Mouse (Mus musculus) kidney, postnatal 25 days (tissue): ENCODE data around the gene Mcf2l.
A peak's percentile ranks its signal among the peaks of the same experiment; 100 is the strongest.

Experiments
- DNase-seq, 2 experiments: peaks; one replicate each; pipeline ENCODE4 v3.0.0; 2021; ENCODE audit warnings: mixed read lengths in 2 of 2

Mcf2l gene

DNA sequence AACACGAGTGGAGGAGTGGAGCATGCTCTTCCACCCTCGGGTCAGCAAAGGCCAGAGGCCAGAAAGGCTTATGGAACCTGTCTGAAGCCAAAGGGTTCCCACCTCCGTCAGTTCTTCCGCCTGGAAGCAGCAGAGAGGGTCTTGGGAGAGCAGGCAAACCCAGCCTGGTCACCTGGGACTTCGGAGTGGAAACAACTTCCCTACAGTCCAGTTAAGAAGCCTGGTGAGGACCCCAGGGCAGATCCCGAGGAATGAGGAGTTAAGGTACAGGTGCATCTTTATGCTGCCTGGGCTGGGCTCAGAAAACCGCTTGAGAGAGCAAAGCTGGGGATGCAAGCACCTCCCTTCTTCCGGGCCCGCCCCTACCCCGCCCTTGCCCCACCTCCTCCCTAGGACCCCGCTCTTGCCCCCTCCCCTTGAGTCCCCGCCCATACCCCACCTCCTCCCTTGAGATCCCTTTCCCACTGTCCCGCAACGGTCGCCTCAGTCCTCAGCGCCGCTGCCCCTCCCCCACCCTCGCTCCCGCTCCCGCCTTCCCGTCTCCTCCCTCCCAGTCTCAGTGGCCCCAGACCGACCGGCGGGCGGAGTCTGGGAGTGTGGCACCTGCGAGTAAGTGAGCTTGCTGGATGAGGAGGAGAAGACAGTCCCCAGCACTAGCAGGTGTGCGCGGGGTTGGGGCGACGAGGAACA is at the start of gene Mcf2l:
TSS of gene Mcf2l (plus strand) at position 450 of the 690 bp plus-strand sequence.
- DNase-seq, result peak; percentile 80 to 92

DNA sequence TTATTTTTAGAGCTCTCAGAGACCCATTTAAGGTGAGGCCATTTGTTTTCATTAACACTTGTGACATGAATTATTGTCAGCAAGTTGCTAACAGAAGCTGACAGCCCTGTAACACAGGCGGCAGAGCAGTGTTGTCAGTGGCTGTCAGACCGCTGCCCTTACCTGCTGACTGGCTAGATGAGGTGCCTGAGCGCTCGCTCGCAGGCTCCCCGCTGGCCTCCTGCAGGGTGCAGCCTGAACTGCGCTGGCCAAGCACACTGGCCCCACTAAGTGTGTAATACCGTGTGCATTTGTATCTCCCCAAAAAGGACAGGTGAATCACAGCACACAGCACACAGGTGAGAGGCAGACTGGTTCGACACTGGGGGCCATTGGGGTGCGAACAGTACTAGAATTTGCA is 49.0 kb upstream of the Mcf2l start:
- no peak for DNase-seq

DNA sequence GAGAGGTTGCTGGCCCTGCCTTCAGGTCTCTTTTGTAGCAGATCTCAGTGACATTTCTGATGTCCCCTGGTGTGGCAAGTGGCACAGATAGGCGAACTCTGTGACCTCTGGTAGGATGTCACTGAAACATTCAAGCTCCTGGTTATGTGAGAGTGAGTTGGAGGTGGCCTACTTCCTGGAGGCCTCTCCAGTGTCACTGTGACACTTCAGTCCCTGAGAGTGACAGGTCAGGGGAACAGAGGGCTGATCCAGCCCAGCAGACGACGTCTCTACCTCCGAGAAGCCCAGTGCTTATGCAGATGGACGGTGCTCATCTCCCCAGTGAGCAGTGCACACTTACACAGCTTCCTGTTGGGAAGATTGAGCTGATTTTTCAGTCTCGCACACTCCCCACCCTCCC is 48.4 kb upstream of the Mcf2l start:
- DNase-seq, result no peak

DNA sequence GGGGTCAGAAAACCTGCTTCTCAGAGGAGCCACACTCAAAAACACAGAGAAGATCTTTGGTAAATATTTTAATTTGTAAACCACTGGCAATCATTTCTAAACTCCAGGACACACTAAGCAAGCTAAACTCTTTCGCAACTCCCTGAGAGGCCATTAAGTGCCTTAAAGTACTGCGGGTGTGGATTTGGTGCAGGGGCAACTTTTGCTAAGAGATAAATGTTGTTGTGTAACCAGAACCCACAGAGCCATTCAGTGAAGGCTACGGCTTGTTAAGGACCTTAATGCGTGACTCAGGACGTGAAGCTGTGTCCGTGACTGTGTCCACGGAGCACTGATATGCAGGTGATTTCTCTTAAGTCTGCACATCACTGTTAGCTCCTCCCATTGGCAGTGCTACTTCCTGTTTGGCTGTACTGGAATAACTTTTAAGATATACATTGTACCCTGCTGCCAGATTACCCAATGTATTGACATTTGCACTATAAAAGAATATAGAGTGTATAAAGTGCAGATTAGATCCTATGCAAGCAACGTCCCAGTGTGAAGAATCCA is 47.8 kb upstream of the Mcf2l start:
- no peak for DNase-seq

GRCm38 (mm10) chr8:12827124-12827523 is 46.5 kb upstream of the Mcf2l start:
- no peak for DNase-seq

DNA sequence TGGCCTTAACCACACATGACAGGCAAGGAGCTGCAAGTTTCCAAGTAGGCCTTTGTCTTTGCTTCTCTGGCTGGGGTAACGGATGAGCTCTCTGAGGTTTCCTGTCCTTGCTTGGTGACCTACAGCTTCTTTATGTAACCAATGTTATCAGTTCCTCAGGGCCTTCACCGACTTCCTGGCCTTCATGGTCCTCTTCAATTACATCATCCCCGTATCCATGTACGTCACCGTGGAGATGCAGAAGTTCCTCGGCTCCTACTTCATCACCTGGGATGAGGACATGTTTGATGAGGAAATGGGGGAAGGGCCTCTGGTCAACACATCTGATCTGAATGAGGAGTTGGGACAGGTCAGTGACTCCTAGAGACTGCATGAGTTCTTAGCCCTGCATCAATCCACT is 45.3 kb upstream of the Mcf2l start:
- DNase-seq, result no peak

- DNase-seq, result no peak
Observed at GRCm38 (mm10) chr8:12829381-12829780, 44.2 kb upstream of the Mcf2l start.

GRCm38 (mm10) chr8:12831659-12832589 is 41.7 kb upstream of the Mcf2l start:
- DNase-seq, result no peak

- DNase-seq, result no peak
Observed at GRCm38 (mm10) chr8:12833616-12834015, 40.0 kb upstream of the Mcf2l start.

DNA sequence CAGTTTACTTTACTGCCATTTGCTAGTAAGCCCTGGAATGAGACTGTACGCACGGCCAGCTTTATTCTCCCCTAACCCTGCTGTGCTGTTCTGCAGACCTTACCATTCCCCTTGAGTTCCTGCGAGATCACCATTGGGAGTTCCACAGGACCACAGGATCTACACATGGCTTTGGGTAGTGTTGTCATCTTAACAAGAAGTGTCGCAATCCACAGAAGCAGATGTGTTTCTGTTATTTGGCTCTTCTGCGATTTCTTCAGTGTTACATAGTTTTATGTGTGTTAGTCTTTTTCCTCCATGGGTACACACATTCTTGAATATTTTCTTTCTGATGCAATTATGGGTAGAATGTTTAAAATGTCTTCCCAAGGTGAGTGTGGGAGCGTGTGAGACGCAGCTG is 32.8 kb upstream of the Mcf2l start:
- no peak for DNase-seq

DNA sequence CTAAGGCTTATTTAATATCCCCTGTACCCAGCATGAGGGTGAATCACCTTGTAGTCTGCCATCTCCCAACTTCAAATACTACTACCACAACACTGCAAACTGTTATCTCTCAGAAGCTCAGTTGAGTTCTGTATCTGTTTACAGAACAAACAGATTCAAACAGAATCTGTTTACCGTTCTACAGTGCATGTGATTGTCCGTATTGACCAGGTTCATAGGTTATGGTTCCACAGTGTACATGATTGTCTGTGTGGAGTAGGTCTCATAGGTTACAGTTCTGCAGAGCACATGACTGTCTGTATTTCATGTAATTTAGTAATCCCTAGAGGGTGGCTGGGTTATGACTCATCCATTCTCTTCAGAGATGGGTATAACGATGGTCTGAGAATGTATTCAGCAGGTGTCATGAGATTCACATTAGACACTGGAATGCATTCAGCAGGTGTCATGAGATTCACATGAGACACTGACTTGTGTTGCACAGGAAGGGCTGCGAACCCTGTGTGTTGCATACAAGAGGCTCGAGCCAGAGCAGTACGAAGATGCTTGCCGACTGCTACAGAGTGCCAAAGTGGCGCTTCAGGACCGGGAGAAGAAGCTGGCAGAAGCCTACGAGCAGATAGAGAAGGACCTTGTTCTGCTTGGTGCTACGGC is 31.1 kb upstream of the Mcf2l start:
- no peak for DNase-seq

GRCm38 (mm10) chr8:12844347-12844950 is 29.2 kb upstream of the Mcf2l start:
- no peak for DNase-seq

- DNase-seq, result no peak
Observed at GRCm38 (mm10) chr8:12846447-12846846, 27.2 kb upstream of the Mcf2l start.

DNA sequence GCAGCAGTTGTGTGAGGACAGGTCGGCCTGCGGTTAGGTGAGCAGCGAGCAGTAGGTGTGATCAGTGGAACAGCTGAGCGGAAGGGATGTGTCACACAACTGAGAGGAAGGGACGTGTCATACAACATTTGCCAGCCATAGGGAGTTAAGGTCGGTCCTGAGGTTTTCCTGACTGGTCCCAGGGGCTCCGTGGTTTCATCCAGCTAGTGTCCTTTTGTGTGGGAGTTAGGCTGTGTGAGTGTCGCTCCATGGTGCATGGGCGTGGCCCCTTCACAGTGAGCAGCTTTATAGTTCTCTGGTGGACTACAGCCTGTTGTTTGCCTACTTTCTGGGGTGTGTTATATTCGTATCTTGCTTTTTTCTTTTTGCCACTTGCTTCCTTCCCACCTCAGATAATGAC is 22.4 kb upstream of the Mcf2l start:
- no peak for DNase-seq

DNA sequence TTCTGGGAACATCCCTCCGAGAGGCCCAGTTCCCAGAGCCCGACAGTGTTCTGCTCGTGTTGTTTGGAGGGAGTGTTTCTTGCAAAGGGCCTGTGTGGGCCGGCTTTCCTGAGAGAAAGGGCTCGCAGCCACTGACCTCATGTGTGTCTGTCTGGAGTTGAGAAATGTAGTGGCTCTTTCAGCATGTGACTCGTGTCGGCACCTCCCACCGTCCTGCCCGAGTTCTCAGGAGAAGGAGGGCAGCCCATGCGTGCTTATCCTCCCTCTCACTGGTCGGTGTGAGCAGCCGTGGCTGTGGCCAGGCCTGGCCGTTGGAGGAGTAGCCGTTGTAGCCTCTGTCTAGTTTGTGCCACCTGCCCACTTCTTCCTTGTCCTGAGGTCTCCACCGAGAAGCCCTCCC is 17.6 kb upstream of the Mcf2l start:
- DNase-seq, result no peak

- DNase-seq, result no peak
Observed at GRCm38 (mm10) chr8:12863061-12863460, 10.5 kb upstream of the Mcf2l start.

- no peak for DNase-seq
Observed at GRCm38 (mm10) chr8:12863608-12864007, 10.0 kb upstream of the Mcf2l start.

DNA sequence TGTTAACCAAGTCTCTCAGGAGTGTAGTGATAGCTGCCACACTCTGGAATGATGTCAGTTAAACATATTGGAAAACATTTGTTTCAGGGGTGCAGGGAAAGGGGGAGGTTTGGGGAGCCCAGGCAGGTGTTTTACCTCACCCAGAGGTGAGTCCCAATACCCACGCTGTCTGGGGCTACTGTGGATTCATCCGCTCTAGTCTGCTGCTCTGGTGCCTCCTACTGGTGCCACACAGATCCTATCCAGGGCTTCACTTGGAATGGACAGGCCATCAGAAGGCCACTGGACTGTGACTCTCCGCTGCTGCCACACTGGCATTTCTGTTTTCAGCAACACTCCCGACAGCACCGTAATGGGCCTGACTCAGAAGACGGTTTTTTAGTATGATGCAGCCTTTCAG is 7.8 kb upstream of the Mcf2l start:
- DNase-seq, result no peak

DNA sequence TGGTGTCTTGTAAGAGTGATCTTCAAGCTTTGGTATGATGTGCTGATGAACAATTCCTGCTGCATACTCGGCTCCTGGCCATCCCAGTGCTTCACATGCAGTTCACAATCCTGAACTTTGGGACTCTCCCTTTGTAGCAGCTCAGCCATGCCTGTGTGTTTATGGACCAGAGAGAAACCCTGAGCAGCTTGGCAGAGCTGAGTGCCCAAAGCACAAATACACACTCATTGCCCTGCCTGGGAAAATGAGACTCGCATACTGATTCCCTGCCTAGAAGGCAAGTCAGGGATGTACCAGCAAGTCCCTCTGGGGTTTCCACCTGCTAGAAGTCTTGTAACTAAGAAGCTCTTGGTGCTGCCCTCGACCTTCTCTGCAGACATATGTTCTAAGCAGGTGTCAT is 3.9 kb upstream of the Mcf2l start:
- DNase-seq, result no peak

DNA sequence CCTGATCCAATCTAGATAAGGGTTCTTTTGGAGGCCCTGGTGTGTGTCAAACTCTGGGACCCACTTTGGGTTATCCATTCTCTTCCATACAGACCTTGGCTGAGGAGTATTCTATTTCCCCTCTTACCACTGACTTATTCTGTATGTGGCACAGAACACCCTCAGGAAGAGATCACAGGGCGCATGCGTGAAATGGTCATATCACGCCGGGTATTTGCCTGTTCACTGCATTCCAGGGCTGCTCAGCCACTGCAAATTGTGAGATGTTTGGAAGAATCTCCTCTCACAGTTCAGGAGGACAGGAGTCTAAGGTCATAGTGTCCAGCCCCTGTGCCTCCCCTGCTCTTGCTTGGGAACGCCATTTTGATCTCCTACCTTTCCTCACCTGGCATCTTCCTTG is 3.0 kb upstream of the Mcf2l start:
- DNase-seq, result no peak

GRCm38 (mm10) chr8:12871461-12871860 is 2.1 kb upstream of the Mcf2l start:
- DNase-seq, result no peak

- DNase-seq, result no peak
Observed at GRCm38 (mm10) chr8:12872983-12873356, 636 bp upstream of the Mcf2l start.

GRCm38 (mm10) chr8:12874194-12874791 is 687 bp downstream of the Mcf2l start:
- DNase-seq, result peak; percentile 84 to 93
